Mouse (Mus musculus) ES-Bruce4 (cell line): ENCODE data around the gene Ctnna3.

Experiments used
- CTCF ChIP-seq: IDR thresholded peaks from one replicate; pipeline ENCODE4 v1.8.1; 2011; ENCODE audit warnings: low read depth, low read length
- POLR2A ChIP-seq: IDR thresholded peaks from one replicate; pipeline ENCODE4 v1.8.1; 2011; ENCODE audit warnings: low read length; ENCODE audit not compliant: insufficient read depth

DNA sequence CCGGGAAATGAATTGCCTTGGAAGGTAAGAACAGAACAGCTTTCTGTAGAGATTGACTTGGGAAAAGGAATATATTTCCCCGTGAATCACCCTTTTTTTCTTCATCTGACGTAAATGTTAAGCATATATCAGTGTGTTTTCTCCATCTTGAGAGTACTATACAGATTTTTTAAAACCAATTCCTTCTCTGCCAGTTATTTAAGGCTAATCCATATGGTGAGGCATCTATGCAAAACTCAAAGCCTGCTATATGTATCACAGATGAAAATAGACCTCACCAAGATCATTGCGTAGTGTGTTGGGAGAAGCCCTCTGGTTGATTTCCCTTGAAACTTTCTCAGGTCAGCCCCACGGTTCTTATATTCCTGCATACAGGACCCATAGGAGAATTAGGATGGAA is 464.7 kb downstream of the Ctnna3 start:
- TF ChIP-seq POLR2A (no peak), CTCF (no peak)
